Comparison of ENCODE assay signal across 17 mouse cellular contexts in genomic region chr11:74527555-74527954, GRCm38 (mm10).
A peak's percentile ranks its signal among the peaks of the same experiment; 100 is the strongest.
DNase-seq lines count a peak whose midpoint lies in the region; ATAC-seq and TF ChIP-seq lines count a peak whose summit lies in the region.
"Had no signal": no experiment of that assay in that cellular context is flagged by ENCODE, and none has a peak within 500 bp of the region (broad histone marks: within the 10 kb centered on the region; RNA-seq: fewer than 3 reads in every experiment).

No protein-coding gene starts in this region.

- H3K4me2 ChIP-seq in embryonic facial prominence, embryonic 14.5 days (ENCODE audit: low read depth, low read length): peak overlapping the region; percentile 52; the same call in 1 of the 2 replicates
- no peak overlapping the region for H3K4me2 ChIP-seq in midbrain, embryonic 16.5 days (ENCODE audit: low read length)
- peak overlapping the region; percentile 52; the same call in 1 of the 2 replicates for H3K4me2 ChIP-seq in embryonic facial prominence, embryonic 15.5 days (replicated peaks)
- H3K4me2 ChIP-seq in heart, embryonic 11.5 days: no peak overlapping the region

- no peaks in the 10 kb centered on the region for H3K36me3 ChIP-seq in embryonic facial prominence, embryonic 14.5 days (ENCODE audit: control insufficient read depth, insufficient read depth, low read length)
- H3K36me3 ChIP-seq in embryonic facial prominence, embryonic 10.5 days (replicated peaks): no peaks in the 10 kb centered on the region
- H3K36me3 ChIP-seq in midbrain, embryonic 16.5 days (ENCODE audit: control insufficient read depth, insufficient read depth, low read length): no peaks in the 10 kb centered on the region
- no peaks in the 10 kb centered on the region for H3K36me3 ChIP-seq in midbrain, embryonic 10.5 days
- H3K36me3 ChIP-seq in embryonic facial prominence, embryonic 15.5 days: no peaks in the 10 kb centered on the region
- H3K36me3 ChIP-seq in heart, embryonic 11.5 days (ENCODE audit: control insufficient read depth, insufficient read depth, low read length): no peaks in the 10 kb centered on the region
- H3K36me3 ChIP-seq: forebrain, embryonic 12.5 days; hindbrain, embryonic 12.5 days had no signal

- no peak for TF ChIP-seq CTCF in left cerebral cortex, adult 2 months (IDR thresholded peaks at IDR 0.05)

- H3K27ac ChIP-seq in embryonic facial prominence, embryonic 14.5 days (replicated peaks; ENCODE audit: low read depth, low read length): peak overlapping the region; percentile 71; the same call in 1 of the 2 replicates
- no peak overlapping the region for H3K27ac ChIP-seq in embryonic facial prominence, embryonic 10.5 days (replicated peaks)
- peak overlapping the region; percentile 67 for H3K27ac ChIP-seq in left cerebral cortex, adult 2 months
- H3K27ac ChIP-seq in midbrain, embryonic 16.5 days (ENCODE audit: low read length): no peak overlapping the region
- no peak overlapping the region for H3K27ac ChIP-seq in midbrain, embryonic 10.5 days (replicated peaks)
- H3K27ac ChIP-seq in embryonic facial prominence, embryonic 15.5 days (replicated peaks): 0 out of 2 replicates have a peak overlapping the region, but pooled peaks have one; percentile 25
- H3K27ac ChIP-seq in heart, embryonic 11.5 days (ENCODE audit: low read depth, low read length): no peak overlapping the region
- H3K27ac ChIP-seq: forebrain, embryonic 12.5 days; hindbrain, embryonic 12.5 days had no signal

- intact Hi-C loops in left cerebral cortex, adult 2 months (cut with DNase I): loop anchor here (2.0 to 5.0 kb wide), 2 partner anchors 80 to 119 kb away; no protein-coding TSS in a partner anchor

- no peaks in the 10 kb centered on the region for H3K9me3 ChIP-seq in embryonic facial prominence, embryonic 14.5 days (ENCODE audit: control insufficient read depth, low read length)
- H3K9me3 ChIP-seq in embryonic facial prominence, embryonic 10.5 days: no peaks in the 10 kb centered on the region
- no peaks in the 10 kb centered on the region for H3K9me3 ChIP-seq in midbrain, embryonic 16.5 days (replicated peaks; ENCODE audit: control insufficient read depth, low read length, poor library complexity, severe bottlenecking)
- no peaks in the 10 kb centered on the region for H3K9me3 ChIP-seq in midbrain, embryonic 10.5 days (replicated peaks)
- no peaks in the 10 kb centered on the region for H3K9me3 ChIP-seq in embryonic facial prominence, embryonic 15.5 days (replicated peaks)
- H3K9me3 ChIP-seq in heart, embryonic 11.5 days (replicated peaks; ENCODE audit: control insufficient read depth, low read length): no peaks in the 10 kb centered on the region
- H3K9me3 ChIP-seq: forebrain, embryonic 12.5 days; hindbrain, embryonic 12.5 days had no signal

- H3K4me3 ChIP-seq in embryonic facial prominence, embryonic 14.5 days (ENCODE audit: low read depth, low read length): no peak overlapping the region
- H3K4me3 ChIP-seq in embryonic facial prominence, embryonic 10.5 days: no peak overlapping the region
- H3K4me3 ChIP-seq in left cerebral cortex, adult 2 months: no peak overlapping the region
- H3K4me3 ChIP-seq in midbrain, embryonic 16.5 days (ENCODE audit: low read depth, low read length): no peak overlapping the region
- no peak overlapping the region for H3K4me3 ChIP-seq in midbrain, embryonic 10.5 days
- no peak overlapping the region for H3K4me3 ChIP-seq in embryonic facial prominence, embryonic 15.5 days (replicated peaks)
- H3K4me3 ChIP-seq in heart, embryonic 11.5 days (ENCODE audit: low read depth, low read length): no peak overlapping the region
- H3K4me3 ChIP-seq: forebrain, embryonic 12.5 days; hindbrain, embryonic 12.5 days had no signal

- H3K9ac ChIP-seq in embryonic facial prominence, embryonic 14.5 days (ENCODE audit: low read depth, low read length): no peak overlapping the region
- H3K9ac ChIP-seq in midbrain, embryonic 16.5 days (ENCODE audit: low read depth, low read length): no peak overlapping the region
- H3K9ac ChIP-seq in embryonic facial prominence, embryonic 15.5 days: no peak overlapping the region
- H3K9ac ChIP-seq in heart, embryonic 11.5 days (ENCODE audit: low read depth, low read length): no peak overlapping the region
- H3K9ac ChIP-seq: forebrain, embryonic 12.5 days; hindbrain, embryonic 12.5 days had no signal

- no peak for DNase-seq in embryonic facial prominence, embryonic 14.5 days (ENCODE audit: low spot score)
- DNase-seq in embryonic facial prominence, embryonic 10.5 days (ENCODE audit: low spot score): no peak
- DNase-seq in left cerebral cortex, adult 2 months (ENCODE audit: extremely low spot score in 1 of 2, low spot score in 2 of 2): no peak
- no peak for DNase-seq in left cerebral cortex, adult 11 months (ENCODE audit: low spot score)
- no peak for DNase-seq in midbrain, embryonic 10.5 days (ENCODE audit: low spot score)
- DNase-seq: adrenal gland, postnatal 10 days; B cell, adult 2 months; cerebellum, adult 11-12 months; cerebellum, adult 9-10 months had no signal

- no peak for ATAC-seq in embryonic facial prominence, embryonic 14.5 days (ENCODE audit: low read depth)
- ATAC-seq in midbrain, embryonic 16.5 days: peak; percentile 36; the same call in 1 of the 2 replicates
- ATAC-seq in embryonic facial prominence, embryonic 15.5 days (ENCODE audit: insufficient number of reproducible peaks, low FRiP score, low TSS enrichment, low read depth): no peak
- no peak for ATAC-seq in heart, embryonic 11.5 days (replicated peaks; ENCODE audit: insufficient number of reproducible peaks, low FRiP score, low TSS enrichment)
- ATAC-seq: CD4-positive, CD25-positive, alpha-beta regulatory T cell, adult 4 months; forebrain, embryonic 16.5 days; hindbrain, embryonic 16.5 days had no signal

- WGBS in embryonic facial prominence, embryonic 14.5 days: 58% methylated on average over 7 of the region's 7 CpGs
- WGBS in embryonic facial prominence, embryonic 10.5 days: 75% methylated on average over 7 of the region's 7 CpGs
- 56% methylated on average over 7 of the region's 7 CpGs for WGBS in midbrain, embryonic 16.5 days
- WGBS in midbrain, embryonic 10.5 days: 81% methylated on average over 7 of the region's 7 CpGs
- 55% methylated on average over 7 of the region's 7 CpGs for WGBS in embryonic facial prominence, embryonic 15.5 days
- 60% methylated on average over 7 of the region's 7 CpGs for WGBS in heart, embryonic 11.5 days (ENCODE audit: insufficient replicate concordance)

- peaks cover 7% of the 10 kb centered on the region; the same call in 1 of the 2 replicates for H3K4me1 ChIP-seq in embryonic facial prominence, embryonic 14.5 days (ENCODE audit: control insufficient read depth, insufficient read depth, low read length)
- H3K4me1 ChIP-seq in embryonic facial prominence, embryonic 10.5 days: peaks cover 44% of the 10 kb centered on the region
- H3K4me1 ChIP-seq in midbrain, embryonic 16.5 days (ENCODE audit: control insufficient read depth, insufficient read depth, low read length): peaks cover 11% of the 10 kb centered on the region
- H3K4me1 ChIP-seq in midbrain, embryonic 10.5 days: peaks cover 50% of the 10 kb centered on the region
- H3K4me1 ChIP-seq in embryonic facial prominence, embryonic 15.5 days: peaks cover 22% of the 10 kb centered on the region
- peaks cover 23% of the 10 kb centered on the region for H3K4me1 ChIP-seq in heart, embryonic 11.5 days (ENCODE audit: control insufficient read depth, insufficient read depth, low read length)

- H3K27me3 ChIP-seq in embryonic facial prominence, embryonic 14.5 days (replicated peaks; ENCODE audit: control insufficient read depth, insufficient read depth, low read length): peaks cover 23% of the 10 kb centered on the region
- H3K27me3 ChIP-seq in embryonic facial prominence, embryonic 10.5 days (replicated peaks; ENCODE audit: low read depth, poor library complexity, severe bottlenecking): peaks cover 74% of the 10 kb centered on the region
- peaks cover 8% of the 10 kb centered on the region for H3K27me3 ChIP-seq in midbrain, embryonic 16.5 days (ENCODE audit: control insufficient read depth, insufficient read depth, low read depth, low read length)
- H3K27me3 ChIP-seq in midbrain, embryonic 10.5 days (ENCODE audit: low read depth, poor library complexity, severe bottlenecking): peaks cover 61% of the 10 kb centered on the region
- H3K27me3 ChIP-seq in embryonic facial prominence, embryonic 15.5 days: peaks cover 26% of the 10 kb centered on the region
- H3K27me3 ChIP-seq in heart, embryonic 11.5 days (ENCODE audit: control insufficient read depth, insufficient read depth, low read length): peaks cover 25% of the 10 kb centered on the region

Comparison
In these comparisons a context has a peak if more than half of its experiments do, and no peak if none do; other contexts are left out.
1. H3K27ac ChIP-seq: peak in embryonic facial prominence, embryonic 14.5 days (single experiment), left cerebral cortex, adult 2 months (single experiment) and embryonic facial prominence, embryonic 15.5 days (single experiment); none in embryonic facial prominence, embryonic 10.5 days (single experiment), midbrain, embryonic 16.5 days (single experiment), midbrain, embryonic 10.5 days (single experiment) and heart, embryonic 11.5 days (single experiment).
2. H3K4me2 ChIP-seq: peak in embryonic facial prominence, embryonic 14.5 days (single experiment) and embryonic facial prominence, embryonic 15.5 days (single experiment); none in midbrain, embryonic 16.5 days (single experiment) and heart, embryonic 11.5 days (single experiment).